Mouse (Mus musculus) embryonic facial prominence, embryonic 11.5 days (tissue): ENCODE measurements around the gene Fnip2. TPM values are rescaled to one million over a fixed set of nuclear protein-coding genes. Genes with fewer than 3 reads are reported as not detected.

Source experiments
- ATAC-seq: fragments of 200-750 bp; cut with Nextera tagmentation; replicated peaks from 2 replicates; pipeline ENCODE4 v1.8.0; 2017; ENCODE audit warnings: low read depth; ENCODE audit not compliant: insufficient number of reproducible peaks, low FRiP score, low TSS enrichment
- DNase-seq: peaks from one replicate; pipeline ENCODE4 v3.0.0-alpha.2; 2015; ENCODE audit warnings: low spot score
- H3K27ac ChIP-seq: fragments of 300-500 bp; sonication (generic); replicated peaks from 2 replicates; pipeline ENCODE4 v1.5.1; 2014; ENCODE audit warnings: mild to moderate bottlenecking, low read depth, low read length, control low read depth
- H3K27me3 ChIP-seq: fragments of 300-500 bp; sonication (generic); 2 replicates; pipeline ENCODE4 v1.6.1; 2014; ENCODE audit warnings: mild to moderate bottlenecking, low read length, moderate library complexity, mixed read lengths; ENCODE audit not compliant: control insufficient read depth, insufficient read depth
- H3K36me3 ChIP-seq: fragments of 300-500 bp; sonication (generic); replicated peaks from 2 replicates; pipeline ENCODE4 v1.6.1; 2014; ENCODE audit warnings: low read depth, mild to moderate bottlenecking, low read length, moderate library complexity, mixed read lengths; ENCODE audit not compliant: control insufficient read depth, insufficient read depth
- H3K4me1 ChIP-seq: fragments of 300-500 bp; sonication (generic); 2 replicates; pipeline ENCODE4 v1.6.1; 2014; ENCODE audit warnings: low read length, mixed read lengths; ENCODE audit not compliant: control insufficient read depth, insufficient read depth
- H3K4me2 ChIP-seq: fragments of 300-500 bp; sonication (generic); 2 replicates; pipeline ENCODE4 v1.6.1; 2014; ENCODE audit warnings: low read depth, mild to moderate bottlenecking, control low read depth, low read length, moderate library complexity
- H3K4me3 ChIP-seq: fragments of 300-500 bp; sonication (generic); 2 replicates; pipeline ENCODE4 v1.5.1; 2014; ENCODE audit warnings: low read depth, low read length, control low read depth
- H3K9ac ChIP-seq: fragments of 300-500 bp; sonication (generic); replicated peaks from 2 replicates; pipeline ENCODE4 v1.6.1; 2014; ENCODE audit warnings: mild to moderate bottlenecking, control low read depth, low read length
- H3K9me3 ChIP-seq: fragments of 300-500 bp; sonication (generic); replicated peaks from 2 replicates; pipeline ENCODE4 v1.6.1; 2016; ENCODE audit warnings: mild to moderate bottlenecking, low read length, inconsistent platforms, mixed read lengths; ENCODE audit not compliant: control insufficient read depth
- WGBS: fragments of 180-500 bp; shearing (Covaris S2); extraction: QIAGEN DNeasy Blood & Tissue Kit; methylation state at CpG from one replicate; pipeline ENCODE4 v1.1.7; 2014; 5-methylcytosine and 5-hydroxymethylcytosine counted together
- polyA plus RNA-seq: library from polyadenylated mRNA; unstranded; fragments of >200 nt; fragmentation: Nextera tagmentation; extraction: Ambion mirVana; gene quantifications from 2 replicates; pipeline ENCODE4 v1.2.1, GENCODE M21; 2014

The Fnip2 gene
- polyA plus RNA-seq, 1 experiment from 2014 or later = 4.5 TPM

- ATAC-seq (no peak), DNase-seq (no peak)
- H3K27ac ChIP-seq = no peak overlapping the region
- H3K4me3 ChIP-seq = no peak overlapping the region
- no peaks in the 10 kb centered on the region; the same call in 1 of the 2 replicates for H3K36me3 ChIP-seq
- H3K9me3 ChIP-seq = no peaks in the 10 kb centered on the region
- H3K27me3 ChIP-seq = no peaks in the 10 kb centered on the region
- H3K4me2 ChIP-seq = no peak overlapping the region
- no peak overlapping the region for H3K9ac ChIP-seq
- WGBS = 90% methylated on average over 8 of the region's 8 CpGs
- H3K4me1 ChIP-seq = no peaks in the 10 kb centered on the region
Observed at GRCm38 (mm10) chr3:79494028-79494427, 73.6 kb downstream of the Fnip2 start.

GRCm38 (mm10) chr3:79493064-79493463, 74.5 kb downstream of the Fnip2 start:
- ATAC-seq (no peak), DNase-seq (no peak)
- 94% methylated on average over 10 of the region's 10 CpGs for WGBS
- H3K36me3 ChIP-seq = no peaks in the 10 kb centered on the region; the same call in none of the 2 replicates
- H3K4me3 ChIP-seq = no peak overlapping the region
- no peaks in the 10 kb centered on the region for H3K4me1 ChIP-seq
- no peak overlapping the region for H3K9ac ChIP-seq
- H3K27ac ChIP-seq = no peak overlapping the region
- no peaks in the 10 kb centered on the region for H3K27me3 ChIP-seq
- no peaks in the 10 kb centered on the region for H3K9me3 ChIP-seq
- no peak overlapping the region for H3K4me2 ChIP-seq

- no peak overlapping the region for H3K9ac ChIP-seq
- no peaks in the 10 kb centered on the region; the same call in none of the 2 replicates for H3K36me3 ChIP-seq
- 90% methylated on average over 3 of the region's 3 CpGs for WGBS
Observed at GRCm38 (mm10) chr3:79491614-79492013, 76.0 kb downstream of the Fnip2 start.

GRCm38 (mm10) chr3:79490102-79490501, 77.5 kb downstream of the Fnip2 start:
- H3K9ac ChIP-seq = no peak overlapping the region
- no peak for ATAC-seq
- no peaks in the 10 kb centered on the region for H3K27me3 ChIP-seq
- 92% methylated on average over 5 of the region's 5 CpGs for WGBS
- H3K4me3 ChIP-seq = no peak overlapping the region
- no peaks in the 10 kb centered on the region; the same call in none of the 2 replicates for H3K36me3 ChIP-seq
- H3K27ac ChIP-seq = no peak overlapping the region
- no peak overlapping the region for H3K4me2 ChIP-seq
- no peaks in the 10 kb centered on the region for H3K9me3 ChIP-seq
- H3K4me1 ChIP-seq = no peaks in the 10 kb centered on the region
- no peak for DNase-seq

More at GRCm38 (mm10) chr3:79491614-79492013, 76.0 kb downstream of the Fnip2 start:
- H3K9me3 ChIP-seq = no peaks in the 10 kb centered on the region
- no peak overlapping the region for H3K4me3 ChIP-seq
- no peak for DNase-seq
- H3K27ac ChIP-seq = no peak overlapping the region
- H3K27me3 ChIP-seq = no peaks in the 10 kb centered on the region
- no peak overlapping the region for H3K4me2 ChIP-seq
- H3K4me1 ChIP-seq = no peaks in the 10 kb centered on the region
- ATAC-seq = no peak

GRCm38 (mm10) chr3:79488025-79488424, 79.6 kb downstream of the Fnip2 start:
- ATAC-seq (no peak), DNase-seq (no peak)
- Histone ChIP-seq H3K9me3 (peaks cover 3% of the 10 kb centered on the region), H3K4me1 (no peaks in the 10 kb centered on the region), H3K4me2 (no peak overlapping the region), H3K36me3 (peaks cover 3% of the 10 kb centered on the region), H3K4me3 (no peak overlapping the region), H3K27me3 (no peaks in the 10 kb centered on the region), H3K9ac (no peak overlapping the region), H3K27ac (no peak overlapping the region)
- 93% methylated on average over 7 of the region's 7 CpGs for WGBS

GRCm38 (mm10) chr3:79484286-79485063, 83.1 kb downstream of the Fnip2 start:
- Histone ChIP-seq H3K4me3 (no peak overlapping the region), H3K9me3 (peaks cover 3% of the 10 kb centered on the region), H3K36me3 (peaks cover 6% of the 10 kb centered on the region), H3K4me2 (no peak overlapping the region), H3K9ac (no peak overlapping the region), H3K27ac (no peak overlapping the region), H3K4me1 (no peaks in the 10 kb centered on the region), H3K27me3 (no peaks in the 10 kb centered on the region)
- ATAC-seq (no peak), DNase-seq (no peak)
- WGBS = 86% methylated on average over 16 of the region's 16 CpGs

GRCm38 (mm10) chr3:79478880-79479279, 88.7 kb downstream of the Fnip2 start:
- no peak overlapping the region for H3K9ac ChIP-seq
- peaks cover 3% of the 10 kb centered on the region for H3K9me3 ChIP-seq
- peaks cover 6% of the 10 kb centered on the region; the same call in 1 of the 2 replicates for H3K36me3 ChIP-seq
- no peak overlapping the region for H3K27ac ChIP-seq
- no peak overlapping the region for H3K4me3 ChIP-seq
- H3K27me3 ChIP-seq = no peaks in the 10 kb centered on the region
- DNase-seq = no peak
- H3K4me1 ChIP-seq = no peaks in the 10 kb centered on the region
- no peak overlapping the region for H3K4me2 ChIP-seq
- no peak for ATAC-seq
- WGBS = 78% methylated on average over 4 of the region's 4 CpGs

GRCm38 (mm10) chr3:79478400-79478799, 89.2 kb downstream of the Fnip2 start:
- no peak overlapping the region for H3K4me2 ChIP-seq
- ATAC-seq (no peak), DNase-seq (no peak)
- 86% methylated on average over 8 of the region's 8 CpGs for WGBS
- H3K27me3 ChIP-seq = no peaks in the 10 kb centered on the region
- H3K4me1 ChIP-seq = no peaks in the 10 kb centered on the region
- peaks cover 5% of the 10 kb centered on the region; the same call in 1 of the 2 replicates for H3K36me3 ChIP-seq
- H3K9ac ChIP-seq = no peak overlapping the region
- no peak overlapping the region for H3K4me3 ChIP-seq
- H3K27ac ChIP-seq = no peak overlapping the region
- H3K9me3 ChIP-seq = peaks cover 2% of the 10 kb centered on the region
